Mouse (Mus musculus) liver, postnatal 0 days (tissue): ENCODE data around the gene Eif2d.
A peak's percentile ranks its signal among the peaks of the same experiment; 100 is the strongest.

Experiments
- CTCF ChIP-seq: sonication (generic); IDR thresholded peaks from 2 replicates; pipeline ENCODE4 v1.5.1; 2016; ENCODE audit warnings: antibody characterized with exemption, low read depth
- EP300 ChIP-seq: IDR thresholded peaks from 2 replicates; pipeline ENCODE4 v1.6.1; 2016; ENCODE audit warnings: antibody characterized with exemption, low read depth, mild to moderate bottlenecking

DNA sequence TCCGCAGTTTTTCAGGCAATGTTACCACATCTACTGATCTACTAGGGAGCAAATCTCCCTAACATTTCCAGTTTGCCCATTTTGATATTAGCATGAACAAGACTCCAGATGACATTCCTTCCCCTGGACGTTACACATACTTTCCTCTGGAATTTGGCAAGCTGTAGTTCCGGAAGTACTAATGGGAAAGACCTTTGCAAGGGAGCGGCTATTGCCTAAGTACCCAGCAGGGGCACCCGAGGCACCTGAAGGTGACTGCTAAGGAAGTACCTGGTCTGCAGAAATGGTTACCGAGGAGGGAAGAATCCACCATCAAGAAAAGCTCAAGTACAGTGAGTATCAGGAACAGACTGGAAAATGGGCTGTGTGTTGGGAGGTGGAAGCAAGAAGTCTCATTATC, 40.4 kb upstream of the Eif2d start:
- TF ChIP-seq CTCF (peak; percentile 47), EP300 (peak; percentile 24; the same call in 1 of the 2 replicates)
